Mouse (Mus musculus): Measurements from ENCODE around the gene Tnfaip6.

DNA sequence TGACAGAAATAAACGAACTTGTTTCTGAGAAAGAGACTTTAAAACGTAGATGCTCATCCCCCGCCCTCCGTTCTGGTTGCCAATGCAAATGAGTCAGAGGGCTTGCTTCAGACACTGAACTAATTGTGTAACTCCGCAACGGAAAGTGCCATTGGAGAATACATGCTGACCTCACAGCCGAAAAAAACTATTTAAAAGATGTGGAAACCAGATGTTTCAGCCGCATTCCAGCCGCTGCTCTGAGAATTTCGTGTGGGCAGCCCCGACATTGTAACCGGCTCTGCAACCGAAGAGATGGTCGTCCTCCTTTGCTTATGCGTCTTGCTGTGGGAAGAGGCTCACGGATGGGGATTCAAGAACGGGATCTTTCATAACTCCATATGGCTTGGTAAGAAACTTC is at the start of gene Tnfaip6:
- TF ChIP-seq GATA1 (IDR thresholded peaks at IDR 0.05; ENCODE audit: borderline replicate concordance, low read length) (no peak), CTCF (IDR thresholded peaks at IDR 0.05; ENCODE audit: low read depth, low read length) (no peak)
